In the genomic region with DNA sequence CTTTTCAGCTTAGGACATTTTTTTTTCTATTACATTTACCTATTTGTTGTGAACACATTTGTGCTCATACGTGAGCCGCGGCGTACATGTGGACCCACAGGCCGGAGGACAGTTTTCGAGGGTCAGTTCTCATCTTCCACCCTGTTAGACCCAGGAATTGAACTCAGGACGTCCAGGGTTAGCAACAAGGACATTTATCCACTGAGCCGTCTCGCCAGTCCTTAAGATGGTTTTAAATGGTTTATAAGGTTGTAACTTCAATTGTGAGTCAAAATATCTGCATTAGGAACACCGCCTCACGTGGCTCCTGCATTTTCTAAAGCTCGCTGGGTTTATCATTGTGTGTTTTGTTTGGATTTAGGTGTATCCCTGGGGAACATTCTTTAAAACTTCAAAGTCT, we compare ENCODE assay signal across 9 mouse cellular contexts. TPM values are rescaled to one million over a fixed set of nuclear protein-coding genes. Genes with fewer than 3 reads are reported as not detected.
DNase-seq lines count a peak whose midpoint lies in the region; ATAC-seq and TF ChIP-seq lines count a peak whose summit lies in the region.
"Had no signal": no experiment of that assay in that cellular context is flagged by ENCODE, and none has a peak within 500 bp of the region (broad histone marks: within the 10 kb centered on the region; RNA-seq: fewer than 3 reads in every experiment).

No protein-coding gene starts in this region.

- 46% methylated on average over 12 of the region's 12 CpGs for WGBS in heart, embryonic 11.5 days (ENCODE audit: insufficient replicate concordance)
- 51% methylated on average over 12 of the region's 12 CpGs for WGBS in liver, embryonic 13.5 days (ENCODE audit: insufficient replicate concordance)

- TF ChIP-seq EP300 in ES-Bruce4 (IDR thresholded peaks at IDR 0.05; ENCODE audit: insufficient read depth, low read depth, low read length) = no peak

- H3K36me3 ChIP-seq in heart, embryonic 11.5 days (ENCODE audit: control insufficient read depth, insufficient read depth, low read length) = no peaks in the 10 kb centered on the region
- no peaks in the 10 kb centered on the region for H3K36me3 ChIP-seq in ES-Bruce4 (ENCODE audit: control insufficient read depth, insufficient read depth, low read length, poor library complexity, severe bottlenecking)
- no peaks in the 10 kb centered on the region for H3K36me3 ChIP-seq in liver, embryonic 13.5 days

- no peak for DNase-seq in heart, postnatal 4 days
- peak; percentile 2 for DNase-seq in fibroblast of lung, adult 2 months (ENCODE audit: low read depth)
- peak; percentile 11 for DNase-seq in liver, embryonic 13.5 days
- DNase-seq in adrenal gland, adult 8-10 months = no peak

- H3K4me1 ChIP-seq in heart, embryonic 11.5 days (ENCODE audit: control insufficient read depth, insufficient read depth, low read length) = no peaks in the 10 kb centered on the region
- no peaks in the 10 kb centered on the region for H3K4me1 ChIP-seq in ES-Bruce4 (ENCODE audit: control insufficient read depth, insufficient read depth, low read length)
- H3K4me1 ChIP-seq in liver, embryonic 13.5 days (replicated peaks) = peaks cover 19% of the 10 kb centered on the region

- peak overlapping the region; percentile 74 for H3K4me2 ChIP-seq in heart, embryonic 11.5 days
- H3K4me2 ChIP-seq in liver, embryonic 13.5 days = peak overlapping the region; percentile 80

- H3K27ac ChIP-seq in heart, embryonic 11.5 days (ENCODE audit: low read depth, low read length) = no peak overlapping the region; the same call in 1 of the 2 replicates
- H3K27ac ChIP-seq in ES-Bruce4 (ENCODE audit: insufficient read depth, low read length) = peak overlapping the region; percentile 52
- H3K27ac ChIP-seq in liver, embryonic 13.5 days = no peak overlapping the region; the same call in 1 of the 2 replicates

- no peak for TF ChIP-seq CTCF in ES-Bruce4 (IDR thresholded peaks at IDR 0.05; ENCODE audit: low read depth, low read length)

- no peaks in the 10 kb centered on the region for H3K9me3 ChIP-seq in heart, embryonic 11.5 days (replicated peaks; ENCODE audit: control insufficient read depth, low read length)
- H3K9me3 ChIP-seq in ES-Bruce4 (replicated peaks; ENCODE audit: control insufficient read depth, insufficient read depth, low read length, poor library complexity, severe bottlenecking) = no peaks in the 10 kb centered on the region
- no peaks in the 10 kb centered on the region for H3K9me3 ChIP-seq in liver, embryonic 13.5 days (replicated peaks)

- peak overlapping the region; percentile 63 for H3K4me3 ChIP-seq in heart, embryonic 11.5 days (ENCODE audit: low read depth, low read length)
- H3K4me3 ChIP-seq in ES-Bruce4 (ENCODE audit: low read depth, low read length) = peak overlapping the region; percentile 73
- H3K4me3 ChIP-seq in liver, embryonic 13.5 days (replicated peaks) = peak overlapping the region; percentile 65

- peak overlapping the region; percentile 77 for H3K9ac ChIP-seq in heart, embryonic 11.5 days (ENCODE audit: low read depth, low read length)
- H3K9ac ChIP-seq in ES-Bruce4 (ENCODE audit: low read depth, poor library complexity, severe bottlenecking) = peak overlapping the region; percentile 60
- H3K9ac ChIP-seq in liver, embryonic 13.5 days = peak overlapping the region; percentile 72

- TF ChIP-seq POLR2A in ES-Bruce4 (IDR thresholded peaks at IDR 0.05; ENCODE audit: insufficient read depth, low read length) = no peak

- H3K27me3 ChIP-seq in heart, embryonic 11.5 days (ENCODE audit: control insufficient read depth, insufficient read depth, low read length) = no peaks in the 10 kb centered on the region
- H3K27me3 ChIP-seq in ES-Bruce4 (ENCODE audit: control insufficient read depth, insufficient read depth, low read length, poor library complexity, severe bottlenecking) = no peaks in the 10 kb centered on the region
- H3K27me3 ChIP-seq in liver, embryonic 13.5 days = no peaks in the 10 kb centered on the region

- ATAC-seq in heart, embryonic 11.5 days (replicated peaks; ENCODE audit: insufficient number of reproducible peaks, low FRiP score, low TSS enrichment) = no peak
- ATAC-seq in liver, embryonic 13.5 days (ENCODE audit: low read depth) = no peak
- no peak for ATAC-seq in erythroid progenitor cell, adult 5-6 weeks (replicated peaks; ENCODE audit: low FRiP score, poor library complexity, severe bottlenecking)
- ATAC-seq in monocyte, adult 5-6 weeks (replicated peaks; ENCODE audit: insufficient number of reproducible peaks, low FRiP score, low TSS enrichment, poor library complexity, severe bottlenecking) = no peak

RNA-seq across cellular contexts. Expression of a gene that starts 18.6 kb away (rescaled TPM):
- polyA plus RNA-seq in heart, embryonic 11.5 days (2014; fragmentation: Nextera tagmentation; extraction: Ambion mirVana) = 2.1 and 2.2 TPM in 2 replicates
- total RNA-seq in heart, postnatal 4 days (2021) = 1 to 10 TPM; 6.9 TPM
- 3.2 and 3.6 TPM in 2 replicates for polyA plus RNA-seq in ES-Bruce4 (2011; ENCODE audit: insufficient read depth, insufficient read length, low read depth, missing spikeins)
- polyA plus RNA-seq in liver, embryonic 13.5 days (2015; fragmentation: Nextera tagmentation; extraction: Ambion mirVana) = 0.38 and 0.50 TPM in 2 replicates
- not detected in 2 replicates for total RNA-seq in erythroid progenitor cell, adult 5-6 weeks (2015; ENCODE audit: low replicate concordance)
- not detected in 2 replicates for total RNA-seq in erythroid progenitor cell, adult 5-6 weeks (2017; ENCODE audit: low replicate concordance)
- total RNA-seq in adrenal gland, adult 8-10 months (2022) = 10 to 100 TPM; 21.8 to 24.6 (median 24.3) TPM
- not detected in 3 replicates for total RNA-seq in monocyte, adult 5-6 weeks (2017)

RNA-seq across cellular contexts. Expression of a gene that starts 47.7 kb away (rescaled TPM):
- 0.68 and 0.89 TPM in 2 replicates for polyA plus RNA-seq in heart, embryonic 11.5 days (2014; fragmentation: Nextera tagmentation; extraction: Ambion mirVana)
- under 1 TPM; 0.38 to 0.45 TPM for total RNA-seq in heart, postnatal 4 days (2021)
- polyA plus RNA-seq in ES-Bruce4 (2011; ENCODE audit: insufficient read depth, insufficient read length, low read depth, missing spikeins) = not detected in 2 replicates
- polyA plus RNA-seq in liver, embryonic 13.5 days (2015; fragmentation: Nextera tagmentation; extraction: Ambion mirVana) = 0.41 and 0.54 TPM in 2 replicates
- total RNA-seq in erythroid progenitor cell, adult 5-6 weeks (2015; ENCODE audit: low replicate concordance) = not detected in 2 replicates
- not detected in 2 replicates for total RNA-seq in erythroid progenitor cell, adult 5-6 weeks (2017; ENCODE audit: low replicate concordance)
- total RNA-seq in adrenal gland, adult 8-10 months (2022) = 10 to 100 TPM; 12.2 to 29.7 (median 14.9) TPM
- not detected in 3 replicates for total RNA-seq in monocyte, adult 5-6 weeks (2017)
- polyA plus RNA-seq: liver, adult 2 months had no signal

Comparison
In these comparisons a context has a peak if more than half of its experiments do, and no peak if none do; other contexts are left out.
1. DNase-seq: peak in fibroblast of lung, adult 2 months (single experiment) and liver, embryonic 13.5 days (single experiment); none in heart, postnatal 4 days (single experiment) and adrenal gland, adult 8-10 months (single experiment).
2. RNA of a gene that starts 47.7 kb away (total RNA-seq): 12.2 to 29.7 TPM in adrenal gland, adult 8-10 months; 0.38 to 0.45 TPM in heart, postnatal 4 days, not detected in erythroid progenitor cell, adult 5-6 weeks and not detected in monocyte, adult 5-6 weeks; every median in the first group is over 4 times any median in the second.
3. Peak in every context shown above with its lines, with median percentiles within 50 percentile points of each other: H3K4me3 ChIP-seq and H3K9ac ChIP-seq.